Comparison of ENCODE assay signal across 16 mouse cellular contexts in the genomic region with DNA sequence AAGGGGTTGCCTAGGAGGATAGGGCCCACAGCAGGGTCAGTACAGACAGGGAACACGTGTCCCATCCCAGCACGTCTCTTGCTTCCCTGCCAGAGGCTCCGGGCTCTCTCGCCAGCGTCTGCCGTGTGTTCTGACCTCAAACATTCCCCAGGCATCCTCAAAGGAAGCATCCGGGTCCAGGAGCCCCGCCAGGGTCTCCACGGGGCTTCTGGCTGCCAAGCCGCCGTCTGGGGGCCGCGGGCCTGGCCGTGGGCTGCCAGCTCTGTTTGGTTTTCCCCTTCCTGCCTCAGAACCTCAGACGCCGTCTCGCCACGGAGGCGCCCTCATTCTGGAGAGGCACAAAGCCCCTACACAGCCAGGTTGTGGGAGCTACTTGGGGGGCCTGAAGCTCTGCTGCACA. TPM values are rescaled to one million over a fixed set of nuclear protein-coding genes. Genes with fewer than 3 reads are reported as not detected.
A peak's percentile ranks its signal among the peaks of the same experiment; 100 is the strongest.
DNase-seq lines count a peak whose midpoint lies in the region; ATAC-seq lines count a peak whose summit lies in the region.
"Had no signal": no experiment of that assay in that cellular context is flagged by ENCODE, and none has a peak within 500 bp of the region (broad histone marks: within the 10 kb centered on the region; RNA-seq: fewer than 3 reads in every experiment).

No protein-coding gene starts in this region.

- no peaks in the 10 kb centered on the region for H3K36me3 ChIP-seq in forebrain, embryonic 10.5 days (replicated peaks)
- H3K36me3 ChIP-seq in forebrain, embryonic 15.5 days, result no peaks in the 10 kb centered on the region
- H3K36me3 ChIP-seq in embryonic facial prominence, embryonic 11.5 days (replicated peaks; ENCODE audit: control insufficient read depth, insufficient read depth, low read depth, low read length), result no peaks in the 10 kb centered on the region
- H3K36me3 ChIP-seq in limb, embryonic 10.5 days, result no peaks in the 10 kb centered on the region
- no peaks in the 10 kb centered on the region for H3K36me3 ChIP-seq in liver, embryonic 12.5 days
- H3K36me3 ChIP-seq: midbrain, embryonic 13.5 days had no signal

- 0 out of 2 replicates have a peak, but pooled peaks cover 6% of the 10 kb centered on the region for H3K4me1 ChIP-seq in forebrain, embryonic 10.5 days
- H3K4me1 ChIP-seq in forebrain, embryonic 15.5 days, result peaks cover 13% of the 10 kb centered on the region
- no peaks in the 10 kb centered on the region for H3K4me1 ChIP-seq in embryonic facial prominence, embryonic 11.5 days (ENCODE audit: control insufficient read depth, insufficient read depth, low read length)
- H3K4me1 ChIP-seq in limb, embryonic 10.5 days, result peaks cover 25% of the 10 kb centered on the region
- H3K4me1 ChIP-seq in liver, embryonic 12.5 days, result peaks cover 10% of the 10 kb centered on the region; the same call in 1 of the 2 replicates

- peak overlapping the region; percentile 32; the same call in 1 of the 2 replicates for H3K27ac ChIP-seq in forebrain, embryonic 10.5 days
- no peak overlapping the region for H3K27ac ChIP-seq in forebrain, embryonic 15.5 days (replicated peaks)
- no peak overlapping the region for H3K27ac ChIP-seq in embryonic facial prominence, embryonic 11.5 days (replicated peaks; ENCODE audit: low read depth, low read length)
- peak overlapping the region; percentile 77 for H3K27ac ChIP-seq in limb, embryonic 10.5 days
- no peak overlapping the region for H3K27ac ChIP-seq in liver, embryonic 12.5 days
- H3K27ac ChIP-seq: left cerebral cortex, adult 2 months; midbrain, embryonic 13.5 days had no signal

- peaks cover 10% of the 10 kb centered on the region; the same call in 1 of the 2 replicates for H3K27me3 ChIP-seq in forebrain, embryonic 10.5 days (ENCODE audit: poor library complexity, severe bottlenecking)
- H3K27me3 ChIP-seq in forebrain, embryonic 15.5 days, result no peaks in the 10 kb centered on the region
- no peaks in the 10 kb centered on the region for H3K27me3 ChIP-seq in embryonic facial prominence, embryonic 11.5 days (ENCODE audit: control insufficient read depth, insufficient read depth, low read length)
- no peaks in the 10 kb centered on the region; the same call in 1 of the 2 replicates for H3K27me3 ChIP-seq in limb, embryonic 10.5 days (ENCODE audit: low read depth, poor library complexity, severe bottlenecking)
- peaks cover 55% of the 10 kb centered on the region for H3K27me3 ChIP-seq in liver, embryonic 12.5 days (replicated peaks)
- H3K27me3 ChIP-seq: midbrain, embryonic 13.5 days had no signal

- no peak overlapping the region for H3K9ac ChIP-seq in forebrain, embryonic 15.5 days (replicated peaks)
- peak overlapping the region; percentile 41 for H3K9ac ChIP-seq in embryonic facial prominence, embryonic 11.5 days (replicated peaks; ENCODE audit: low read length)
- no peak overlapping the region; the same call in 1 of the 2 replicates for H3K9ac ChIP-seq in liver, embryonic 12.5 days
- H3K9ac ChIP-seq: midbrain, embryonic 13.5 days had no signal

- 70% methylated on average over 19 of the region's 19 CpGs for WGBS in forebrain, embryonic 10.5 days
- WGBS in forebrain, embryonic 15.5 days, result 42% methylated on average over 19 of the region's 19 CpGs
- WGBS in embryonic facial prominence, embryonic 11.5 days, result 50% methylated on average over 19 of the region's 19 CpGs
- 59% methylated on average over 19 of the region's 19 CpGs for WGBS in limb, embryonic 10.5 days
- WGBS in liver, embryonic 12.5 days (ENCODE audit: insufficient replicate concordance), result 28% methylated on average over 19 of the region's 19 CpGs

- H3K9me3 ChIP-seq in forebrain, embryonic 10.5 days, result no peaks in the 10 kb centered on the region
- no peaks in the 10 kb centered on the region for H3K9me3 ChIP-seq in forebrain, embryonic 15.5 days
- no peaks in the 10 kb centered on the region for H3K9me3 ChIP-seq in embryonic facial prominence, embryonic 11.5 days (replicated peaks; ENCODE audit: control insufficient read depth, low read length)
- H3K9me3 ChIP-seq in limb, embryonic 10.5 days (replicated peaks), result no peaks in the 10 kb centered on the region
- H3K9me3 ChIP-seq in liver, embryonic 12.5 days (replicated peaks), result no peaks in the 10 kb centered on the region
- H3K9me3 ChIP-seq: midbrain, embryonic 13.5 days had no signal

- H3K4me2 ChIP-seq in forebrain, embryonic 15.5 days (replicated peaks), result no peak overlapping the region
- no peak overlapping the region for H3K4me2 ChIP-seq in embryonic facial prominence, embryonic 11.5 days (ENCODE audit: low read depth, low read length)
- no peak overlapping the region for H3K4me2 ChIP-seq in liver, embryonic 12.5 days
- H3K4me2 ChIP-seq: midbrain, embryonic 13.5 days had no signal

- ATAC-seq in forebrain, embryonic 15.5 days (replicated peaks), result no peak
- no peak for ATAC-seq in embryonic facial prominence, embryonic 11.5 days (replicated peaks; ENCODE audit: insufficient number of reproducible peaks, low FRiP score, low TSS enrichment, low read depth)
- no peak for ATAC-seq in liver, embryonic 12.5 days
- ATAC-seq: midbrain, embryonic 13.5 days had no signal

- DNase-seq in forebrain, embryonic 10.5 days (ENCODE audit: extremely low spot score, low spot score), result no peak
- peak; percentile 43 for DNase-seq in left cerebral cortex, postnatal 4 days
- no peak for DNase-seq in left cerebral cortex, postnatal 14 days (ENCODE audit: low spot score in 2 of 2)
- no peak for DNase-seq in embryonic facial prominence, embryonic 11.5 days (ENCODE audit: low spot score)
- no peak for DNase-seq in limb, embryonic 10.5 days (ENCODE audit: low spot score)
- no peak for DNase-seq in layer of hippocampus, adult 9-10 months (ENCODE audit: low spot score)
- DNase-seq: adrenal gland, postnatal 36 days; cerebellum, adult 9-10 months; kidney, adult 8-10 months had no signal

- intact Hi-C loops in left cerebral cortex, postnatal 4 days (cut with DNase I), result no loop called here
- intact Hi-C loops in left cerebral cortex, postnatal 14 days (cut with DNase I), result no loop called here

- no peak overlapping the region for H3K4me3 ChIP-seq in forebrain, embryonic 10.5 days
- H3K4me3 ChIP-seq in forebrain, embryonic 15.5 days, result no peak overlapping the region
- no peak overlapping the region for H3K4me3 ChIP-seq in embryonic facial prominence, embryonic 11.5 days (ENCODE audit: low read depth, low read length)
- no peak overlapping the region for H3K4me3 ChIP-seq in limb, embryonic 10.5 days
- H3K4me3 ChIP-seq in liver, embryonic 12.5 days, result no peak overlapping the region
- H3K4me3 ChIP-seq: left cerebral cortex, adult 2 months; midbrain, embryonic 13.5 days had no signal

RNA-seq across cellular contexts. Expression of a gene that starts 1.0 kb away (rescaled TPM):
- 0.18 TPM in 1 of 2 replicates, not detected in the other for polyA plus RNA-seq in forebrain, embryonic 10.5 days (2016; fragmentation: Nextera tagmentation; extraction: Ambion mirVana)
- not detected in 2 replicates for polyA plus RNA-seq in forebrain, embryonic 15.5 days (2015; fragmentation: Nextera tagmentation; extraction: Ambion mirVana)
- total RNA-seq in left cerebral cortex, postnatal 4 days (2021), result not detected
- total RNA-seq in left cerebral cortex, postnatal 14 days (2021), result under 1 TPM in 1 of 2 experiments, not detected in 1; 0.44 TPM
- polyA plus RNA-seq in embryonic facial prominence, embryonic 11.5 days (2014; fragmentation: Nextera tagmentation; extraction: Ambion mirVana), result 0.52 TPM in 1 of 2 replicates, not detected in the other
- 0.25 TPM in 1 of 2 replicates, not detected in the other for polyA plus RNA-seq in limb, embryonic 10.5 days (2016; fragmentation: Nextera tagmentation; extraction: Ambion mirVana)
- not detected in 2 replicates for polyA plus RNA-seq in liver, embryonic 12.5 days (2016; fragmentation: Nextera tagmentation; extraction: Ambion mirVana)
- total RNA-seq: adrenal gland, postnatal 36 days; left cerebral cortex, adult 2 months had no signal
- polyA plus RNA-seq: forebrain, embryonic 11.5 days; midbrain, embryonic 13.5 days had no signal

RNA-seq across cellular contexts. Expression of a gene that starts 8.0 kb away (rescaled TPM):
- polyA plus RNA-seq in forebrain, embryonic 10.5 days (2016; fragmentation: Nextera tagmentation; extraction: Ambion mirVana), result 0.46 and 1.4 TPM in 2 replicates
- polyA plus RNA-seq in forebrain, embryonic 15.5 days (2015; fragmentation: Nextera tagmentation; extraction: Ambion mirVana), result 0.73 and 0.93 TPM in 2 replicates
- total RNA-seq in left cerebral cortex, postnatal 4 days (2021), result not detected
- total RNA-seq in left cerebral cortex, postnatal 14 days (2021), result under 1 TPM in 1 of 2 experiments, not detected in 1; 0.74 TPM
- 1.4 and 2.7 TPM in 2 replicates for polyA plus RNA-seq in embryonic facial prominence, embryonic 11.5 days (2014; fragmentation: Nextera tagmentation; extraction: Ambion mirVana)
- polyA plus RNA-seq in limb, embryonic 10.5 days (2016; fragmentation: Nextera tagmentation; extraction: Ambion mirVana), result 2.4 and 3.6 TPM in 2 replicates
- 1.8 and 2.4 TPM in 2 replicates for polyA plus RNA-seq in liver, embryonic 12.5 days (2016; fragmentation: Nextera tagmentation; extraction: Ambion mirVana)

RNA-seq across cellular contexts. Expression of a gene that starts 27.0 kb away (rescaled TPM):
- 10.7 and 12.0 TPM in 2 replicates for polyA plus RNA-seq in forebrain, embryonic 10.5 days (2016; fragmentation: Nextera tagmentation; extraction: Ambion mirVana)
- polyA plus RNA-seq in forebrain, embryonic 15.5 days (2015; fragmentation: Nextera tagmentation; extraction: Ambion mirVana), result 3.6 and 4.2 TPM in 2 replicates
- total RNA-seq in left cerebral cortex, postnatal 4 days (2021), result 1 to 10 TPM; 5.5 to 5.7 TPM
- total RNA-seq in left cerebral cortex, postnatal 14 days (2021), result 1 to 10 TPM; 6.4 to 7.7 TPM
- 23.3 and 23.7 TPM in 2 replicates for polyA plus RNA-seq in embryonic facial prominence, embryonic 11.5 days (2014; fragmentation: Nextera tagmentation; extraction: Ambion mirVana)
- polyA plus RNA-seq in limb, embryonic 10.5 days (2016; fragmentation: Nextera tagmentation; extraction: Ambion mirVana), result 28.7 and 31.1 TPM in 2 replicates
- 16.7 and 17.0 TPM in 2 replicates for polyA plus RNA-seq in liver, embryonic 12.5 days (2016; fragmentation: Nextera tagmentation; extraction: Ambion mirVana)

RNA-seq across cellular contexts. Expression of a gene that starts 45.8 kb away (rescaled TPM):
- polyA plus RNA-seq in forebrain, embryonic 10.5 days (2016; fragmentation: Nextera tagmentation; extraction: Ambion mirVana), result 135 and 142 TPM in 2 replicates
- polyA plus RNA-seq in forebrain, embryonic 15.5 days (2015; fragmentation: Nextera tagmentation; extraction: Ambion mirVana), result 195 and 218 TPM in 2 replicates
- 100 to 1,000 TPM; 133 to 157 TPM for total RNA-seq in left cerebral cortex, postnatal 4 days (2021)
- 100 to 1,000 TPM; 295 to 303 TPM for total RNA-seq in left cerebral cortex, postnatal 14 days (2021)
- polyA plus RNA-seq in embryonic facial prominence, embryonic 11.5 days (2014; fragmentation: Nextera tagmentation; extraction: Ambion mirVana), result 163 and 197 TPM in 2 replicates
- 121 and 132 TPM in 2 replicates for polyA plus RNA-seq in limb, embryonic 10.5 days (2016; fragmentation: Nextera tagmentation; extraction: Ambion mirVana)
- polyA plus RNA-seq in liver, embryonic 12.5 days (2016; fragmentation: Nextera tagmentation; extraction: Ambion mirVana), result 289 and 295 TPM in 2 replicates

RNA-seq across cellular contexts. Expression of a gene that starts 51.2 kb away (rescaled TPM):
- polyA plus RNA-seq in forebrain, embryonic 10.5 days (2016; fragmentation: Nextera tagmentation; extraction: Ambion mirVana), result not detected in 2 replicates
- polyA plus RNA-seq in forebrain, embryonic 15.5 days (2015; fragmentation: Nextera tagmentation; extraction: Ambion mirVana), result 1.0 and 3.0 TPM in 2 replicates
- 1 to 10 TPM in 1 of 2 experiments, not detected in 1; 5.0 TPM for total RNA-seq in left cerebral cortex, postnatal 4 days (2021)
- total RNA-seq in left cerebral cortex, postnatal 14 days (2021), result 1 to 10 TPM; 2.1 to 7.1 TPM
- 2.0 TPM in 1 of 2 replicates, not detected in the other for polyA plus RNA-seq in embryonic facial prominence, embryonic 11.5 days (2014; fragmentation: Nextera tagmentation; extraction: Ambion mirVana)
- polyA plus RNA-seq in limb, embryonic 10.5 days (2016; fragmentation: Nextera tagmentation; extraction: Ambion mirVana), result 0.63 and 1.1 TPM in 2 replicates
- 1.4 TPM in 1 of 2 replicates, not detected in the other for polyA plus RNA-seq in liver, embryonic 12.5 days (2016; fragmentation: Nextera tagmentation; extraction: Ambion mirVana)
- polyA plus RNA-seq: C2C12; forebrain, embryonic 11.5 days; midbrain, embryonic 13.5 days; spleen, adult 2 months had no signal

Comparison
In these comparisons a context has a peak if more than half of its experiments do, and no peak if none do; other contexts are left out.
1. H3K27ac ChIP-seq: peak in forebrain, embryonic 10.5 days (single experiment) and limb, embryonic 10.5 days (single experiment); none in forebrain, embryonic 15.5 days (single experiment), embryonic facial prominence, embryonic 11.5 days (single experiment) and liver, embryonic 12.5 days (single experiment).